In the genomic region with DNA sequence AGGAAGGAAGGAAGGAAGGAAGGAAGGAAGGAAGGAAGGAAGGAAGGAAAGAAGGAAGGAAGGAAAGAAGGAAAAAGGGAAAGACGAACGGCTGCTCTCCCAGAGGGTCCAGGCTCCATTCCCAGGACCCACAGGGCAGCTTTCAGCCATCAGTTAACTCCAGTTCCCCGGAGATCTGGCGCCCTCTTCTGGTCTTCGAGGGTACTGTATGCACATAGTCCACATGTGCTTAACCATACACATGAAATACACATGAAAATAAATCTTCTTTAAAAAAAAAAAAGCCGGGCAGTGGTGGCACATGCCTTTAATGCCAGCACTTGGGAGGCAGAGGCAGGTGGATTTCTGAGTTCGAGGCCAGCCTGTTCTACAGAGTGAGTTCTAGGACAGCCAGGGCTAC, we compare ENCODE assay signal across 8 mouse cellular contexts. TPM values are rescaled to one million over a fixed set of nuclear protein-coding genes. Genes with fewer than 3 reads are reported as not detected.
DNase-seq lines count a peak whose midpoint lies in the region; ATAC-seq and TF ChIP-seq lines count a peak whose summit lies in the region.
"Not testable (repeated sequence)": the region's sequence is repeated elsewhere in the genome, so short reads cannot be mapped to it uniquely, and the experiment has no call there.

No protein-coding gene starts in this region.

- not testable (repeated sequence) for H3K4me1 ChIP-seq in kidney, adult 2 months (ENCODE audit: control insufficient read depth, insufficient read depth, low read length); liver, postnatal 0 days (ENCODE audit: insufficient read depth); neural tube, embryonic 11.5 days (ENCODE audit: control insufficient read depth, insufficient read depth, low read length); stomach, postnatal 0 days (replicated peaks; ENCODE audit: control insufficient read depth, insufficient read depth)

- H3K9me3 ChIP-seq in liver, postnatal 0 days (ENCODE audit: low read length); neural tube, embryonic 11.5 days (ENCODE audit: control insufficient read depth, low read length); stomach, postnatal 0 days (ENCODE audit: control insufficient read depth, low read length): not testable (repeated sequence)

- H3K36me3 ChIP-seq in kidney, adult 2 months (ENCODE audit: control insufficient read depth, insufficient read depth, low read length); liver, postnatal 0 days (replicated peaks; ENCODE audit: insufficient read depth, low read length); neural tube, embryonic 11.5 days (ENCODE audit: control insufficient read depth, insufficient read depth, low read length); stomach, postnatal 0 days (ENCODE audit: control insufficient read depth, insufficient read depth, low read length): not testable (repeated sequence)

- H3K27me3 ChIP-seq in kidney, adult 2 months (replicated peaks; ENCODE audit: control insufficient read depth, insufficient read depth, low read length); liver, postnatal 0 days (ENCODE audit: insufficient read depth, low read length); neural tube, embryonic 11.5 days (ENCODE audit: control insufficient read depth, insufficient read depth, low read length); stomach, postnatal 0 days (ENCODE audit: control insufficient read depth, insufficient read depth, low read length): not testable (repeated sequence)

- WGBS in kidney, adult 2 months = 9% methylated on average over 7 of the region's 7 CpGs
- WGBS in liver, postnatal 0 days (ENCODE audit: insufficient replicate concordance) = 15% methylated on average over 7 of the region's 7 CpGs
- WGBS in neural tube, embryonic 11.5 days = 14% methylated on average over 7 of the region's 7 CpGs
- WGBS in stomach, postnatal 0 days = 10% methylated on average over 7 of the region's 7 CpGs

- H3K4me2 ChIP-seq in liver, postnatal 0 days (ENCODE audit: low read depth, low read length); neural tube, embryonic 11.5 days (ENCODE audit: low read depth); stomach, postnatal 0 days (replicated peaks; ENCODE audit: low read depth): not testable (repeated sequence)

- TF ChIP-seq EP300 in liver, postnatal 0 days (IDR thresholded peaks at IDR 0.05; ENCODE audit: low read depth); stomach, postnatal 0 days (optimal IDR thresholded peaks at IDR 0.05): not testable (repeated sequence)

- H3K27ac ChIP-seq in kidney, adult 2 months (ENCODE audit: insufficient read depth, low read depth, low read length); liver, postnatal 0 days (ENCODE audit: low read depth); neural tube, embryonic 11.5 days (ENCODE audit: low read depth, low read length); stomach, postnatal 0 days (replicated peaks): not testable (repeated sequence)

- not testable (repeated sequence) for TF ChIP-seq POLR2A in kidney, adult 2 months (IDR thresholded peaks at IDR 0.05; ENCODE audit: low read depth, low read length)

- peak; percentile 83 for DNase-seq in A20 (ENCODE audit: low read depth, low spot score)
- peak; percentile 66 to 76 for DNase-seq in adrenal gland, adult 18-20 months (ENCODE audit: low spot score in 2 of 2)
- DNase-seq in cerebellum, postnatal 14 days = peak; percentile 87 to 94
- peak; percentile 34 to 42 for DNase-seq in gastrocnemius, adult 8-10 months (ENCODE audit: low spot score in 2 of 2)
- DNase-seq in kidney, adult 2 months = peak; percentile 73
- DNase-seq in liver, postnatal 0 days = peak; percentile 85
- peak; percentile 79 for DNase-seq in neural tube, embryonic 11.5 days (ENCODE audit: low spot score)
- peak; percentile 84 for DNase-seq in stomach, postnatal 0 days (ENCODE audit: low spot score)

- not testable (repeated sequence) for ATAC-seq in liver, postnatal 0 days; neural tube, embryonic 11.5 days (ENCODE audit: insufficient read depth, low FRiP score, low TSS enrichment); stomach, postnatal 0 days (ENCODE audit: low FRiP score, low TSS enrichment)

- H3K9ac ChIP-seq in liver, postnatal 0 days (replicated peaks); neural tube, embryonic 11.5 days (ENCODE audit: low read length); stomach, postnatal 0 days (ENCODE audit: low read length): not testable (repeated sequence)

- not testable (repeated sequence) for H3K4me3 ChIP-seq in kidney, adult 2 months (ENCODE audit: insufficient read depth, low read depth, low read length); liver, postnatal 0 days (ENCODE audit: low read depth, low read length); neural tube, embryonic 11.5 days (ENCODE audit: low read depth, low read length); stomach, postnatal 0 days (ENCODE audit: low read depth, low read length)

- peak; percentile 71 for TF ChIP-seq CTCF in kidney, adult 2 months (conservative IDR thresholded peaks at IDR 0.05; ENCODE audit: insufficient read depth, insufficient read length, low read depth, low read length)
- peak; percentile 83 for TF ChIP-seq CTCF in liver, postnatal 0 days (IDR thresholded peaks at IDR 0.05; ENCODE audit: low read depth)
- peak; percentile 80 for TF ChIP-seq CTCF in stomach, postnatal 0 days (IDR thresholded peaks at IDR 0.05; ENCODE audit: low read depth)

RNA-seq across cellular contexts. Expression of gene Cbx1, which starts 4.1 kb away (rescaled TPM):
- total RNA-seq in adrenal gland, adult 18-20 months (2021) = 10 to 100 TPM; 56.6 to 83.6 TPM
- 10 to 100 TPM; 33.3 to 37.5 (median 35.5) TPM for total RNA-seq in gastrocnemius, adult 8-10 months (2022)
- 17.9 and 18.7 TPM in 2 replicates for polyA plus RNA-seq in kidney, adult 2 months (2012; rRNA removed)
- 20.7 and 24.9 TPM in 2 replicates for polyA plus RNA-seq in liver, postnatal 0 days (2015; fragmentation: Nextera tagmentation; extraction: Ambion mirVana)
- polyA plus RNA-seq in neural tube, embryonic 11.5 days (2014; fragmentation: Nextera tagmentation; extraction: Ambion mirVana) = 133 and 135 TPM in 2 replicates
- 30.5 and 38.7 TPM in 2 replicates for polyA plus RNA-seq in stomach, postnatal 0 days (2015; fragmentation: Nextera tagmentation; extraction: Ambion mirVana)

RNA-seq across cellular contexts. Expression of gene Snx11, which starts 7.5 kb away (rescaled TPM):
- 10 to 100 TPM; 29.2 to 33.6 TPM for total RNA-seq in adrenal gland, adult 18-20 months (2021)
- total RNA-seq in gastrocnemius, adult 8-10 months (2022) = 10 to 100 TPM in 3 of 4 experiments, 1 to 10 TPM in 1; 7.7 to 12.0 (median 11.0) TPM
- polyA plus RNA-seq in kidney, adult 2 months (2012; rRNA removed) = 13.2 and 13.7 TPM in 2 replicates
- 7.0 and 7.5 TPM in 2 replicates for polyA plus RNA-seq in liver, postnatal 0 days (2015; fragmentation: Nextera tagmentation; extraction: Ambion mirVana)
- 19.9 and 20.9 TPM in 2 replicates for polyA plus RNA-seq in neural tube, embryonic 11.5 days (2014; fragmentation: Nextera tagmentation; extraction: Ambion mirVana)
- polyA plus RNA-seq in stomach, postnatal 0 days (2015; fragmentation: Nextera tagmentation; extraction: Ambion mirVana) = 17.6 and 17.8 TPM in 2 replicates

RNA-seq across cellular contexts. Expression of gene Nfe2l1, which starts 44.9 kb away (rescaled TPM):
- total RNA-seq in adrenal gland, adult 18-20 months (2021) = 100 to 1,000 TPM; 458 to 704 TPM
- total RNA-seq in gastrocnemius, adult 8-10 months (2022) = 100 to 1,000 TPM; 479 to 603 (median 495) TPM
- polyA plus RNA-seq in kidney, adult 2 months (2012; rRNA removed) = 230 and 252 TPM in 2 replicates
- polyA plus RNA-seq in liver, postnatal 0 days (2015; fragmentation: Nextera tagmentation; extraction: Ambion mirVana) = 17.6 and 22.1 TPM in 2 replicates
- polyA plus RNA-seq in neural tube, embryonic 11.5 days (2014; fragmentation: Nextera tagmentation; extraction: Ambion mirVana) = 45.4 and 46.8 TPM in 2 replicates
- polyA plus RNA-seq in stomach, postnatal 0 days (2015; fragmentation: Nextera tagmentation; extraction: Ambion mirVana) = 32.4 and 35.6 TPM in 2 replicates

Comparison
In these comparisons a context has a peak if more than half of its experiments do, and no peak if none do; other contexts are left out.
1. DNase-seq: peak in every context shown above with its lines; median percentile 90 in cerebellum, postnatal 14 days; 85 in liver, postnatal 0 days; 84 in stomach, postnatal 0 days; 83 in A20; 79 in neural tube, embryonic 11.5 days; 73 in kidney, adult 2 months; 71 in adrenal gland, adult 18-20 months; 38 in gastrocnemius, adult 8-10 months.